In the genomic region with DNA sequence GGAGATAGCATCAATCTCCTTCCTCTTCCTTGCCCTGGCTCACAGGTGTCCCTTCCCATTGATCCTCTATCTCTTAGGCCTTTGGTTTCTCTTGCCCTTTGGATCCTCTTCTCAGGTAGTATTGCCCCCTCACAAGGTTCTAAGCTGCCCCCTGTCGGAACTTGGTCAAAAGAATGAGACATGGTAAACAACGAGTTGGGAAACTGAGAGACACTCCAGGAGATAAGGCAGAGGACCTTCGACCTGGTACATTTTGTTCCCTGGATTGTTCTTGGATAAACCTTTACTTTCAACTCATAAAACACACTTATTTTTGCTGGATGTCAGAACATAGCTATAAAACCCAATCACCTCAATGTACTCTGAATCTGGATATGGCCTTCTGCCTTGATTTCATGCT, we compare ENCODE assay signal across 24 mouse cellular contexts. TPM values are rescaled to one million over a fixed set of nuclear protein-coding genes. Genes with fewer than 3 reads are reported as not detected.
"Had no signal": no experiment of that assay in that cellular context is flagged by ENCODE, and none has a peak within 500 bp of the region (broad histone marks: within the 10 kb centered on the region; RNA-seq: fewer than 3 reads in every experiment).

No protein-coding gene starts in this region.

- H3K9me3 ChIP-seq: kidney, embryonic 15.5 days; limb, embryonic 12.5 days; limb, embryonic 15.5 days; liver, embryonic 15.5 days had no signal

- H3K9ac ChIP-seq: kidney, embryonic 15.5 days; limb, embryonic 12.5 days; limb, embryonic 15.5 days; liver, embryonic 15.5 days had no signal

- H3K4me2 ChIP-seq: kidney, embryonic 15.5 days; limb, embryonic 12.5 days; limb, embryonic 15.5 days; liver, embryonic 15.5 days; midbrain, embryonic 11.5 days had no signal

- ATAC-seq: inflammation-experienced regulatory T-cells, adult 6 months had no signal

- DNase-seq: kidney, postnatal 10 days; kidney, postnatal 4 days; left cerebral cortex, postnatal 4 days; lung, adult 2 months; lung, postnatal 14 days; lung, postnatal 4 days; midbrain, embryonic 14.5 days; thymus, adult 2 months; thymus, postnatal 14 days; thymus, postnatal 4 days had no signal

- H3K4me1 ChIP-seq: kidney, embryonic 15.5 days; limb, embryonic 12.5 days; limb, embryonic 15.5 days; liver, embryonic 15.5 days had no signal

- H3K27me3 ChIP-seq: kidney, embryonic 15.5 days; limb, embryonic 12.5 days; limb, embryonic 15.5 days; liver, embryonic 15.5 days had no signal

- H3K36me3 ChIP-seq: kidney, embryonic 15.5 days; limb, embryonic 12.5 days; limb, embryonic 15.5 days; liver, embryonic 15.5 days had no signal

- H3K4me3 ChIP-seq: kidney, embryonic 15.5 days; limb, embryonic 12.5 days; limb, embryonic 15.5 days; liver, embryonic 15.5 days had no signal

- H3K27ac ChIP-seq: kidney, embryonic 15.5 days; limb, embryonic 12.5 days; limb, embryonic 15.5 days; liver, embryonic 15.5 days; stomach, postnatal 0 days had no signal

RNA-seq across cellular contexts. Expression of a gene that starts 20.7 kb away (rescaled TPM):
- polyA plus RNA-seq: inflammation-experienced regulatory T-cells, adult 6 months; kidney, embryonic 15.5 days; limb, embryonic 12.5 days; limb, embryonic 15.5 days; liver, embryonic 15.5 days; lung, embryonic 16.5 days; midbrain, embryonic 11.5 days; midbrain, embryonic 14.5 days; midbrain, postnatal 0 days; neural tube, embryonic 11.5 days; neural tube, embryonic 14.5 days; spleen, adult 2 months; stomach, embryonic 14.5 days; stomach, postnatal 0 days had no signal

RNA-seq across cellular contexts. Expression of a gene that starts 27.4 kb away (rescaled TPM):
- polyA plus RNA-seq: inflammation-experienced regulatory T-cells, adult 6 months; kidney, embryonic 15.5 days; limb, embryonic 12.5 days; limb, embryonic 15.5 days; liver, embryonic 15.5 days; lung, adult 2 months; lung, embryonic 16.5 days; midbrain, embryonic 11.5 days; midbrain, embryonic 14.5 days; midbrain, postnatal 0 days; neural tube, embryonic 11.5 days; small intestine, adult 2 months; spleen, adult 2 months; stomach, embryonic 14.5 days; stomach, postnatal 0 days; thymus, adult 2 months had no signal

RNA-seq across cellular contexts. Expression of a gene that starts 55.8 kb away (rescaled TPM):
- polyA plus RNA-seq: inflammation-experienced regulatory T-cells, adult 6 months; kidney, embryonic 15.5 days; limb, embryonic 12.5 days; limb, embryonic 15.5 days; lung, embryonic 16.5 days; midbrain, embryonic 11.5 days; midbrain, embryonic 14.5 days; midbrain, postnatal 0 days; neural tube, embryonic 11.5 days; neural tube, embryonic 14.5 days; spleen, adult 2 months; stomach, embryonic 14.5 days had no signal
